ENCODE assay signal across 9 mouse cellular contexts in the genomic region with DNA sequence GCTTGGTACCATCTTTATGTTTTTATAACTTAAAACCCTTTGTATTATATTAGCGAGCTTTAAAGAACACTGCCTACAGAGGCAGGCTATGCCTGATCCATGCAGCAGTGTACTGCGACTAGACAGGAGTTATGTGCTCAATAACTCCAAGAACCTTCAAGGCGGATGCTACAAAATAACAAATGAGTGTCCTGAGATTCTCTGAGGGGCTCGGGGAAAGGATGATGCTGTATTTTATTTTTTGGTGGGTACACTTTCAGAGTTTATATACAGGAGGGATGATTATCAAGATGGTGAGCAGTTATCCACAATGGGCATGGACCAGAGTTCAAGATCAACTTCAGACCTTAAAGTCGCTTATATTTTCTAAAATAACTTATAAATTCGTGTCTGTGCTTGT. TPM values are rescaled to one million over a fixed set of nuclear protein-coding genes. Genes with fewer than 3 reads are reported as not detected.
DNase-seq lines count a peak whose midpoint lies in the region; ATAC-seq and TF ChIP-seq lines count a peak whose summit lies in the region.
"Had no signal": no experiment of that assay in that cellular context is flagged by ENCODE, and none has a peak within 500 bp of the region (broad histone marks: within the 10 kb centered on the region; RNA-seq: fewer than 3 reads in every experiment).

No protein-coding gene starts in this region.

- H3K4me1 ChIP-seq in embryonic facial prominence, embryonic 10.5 days: peaks cover 27% of the 10 kb centered on the region
- 0 out of 2 replicates have a peak, but pooled peaks cover 3% of the 10 kb centered on the region for H3K4me1 ChIP-seq in intestine, embryonic 15.5 days (replicated peaks)
- peaks cover 18% of the 10 kb centered on the region for H3K4me1 ChIP-seq in neural tube, embryonic 13.5 days (replicated peaks)

- WGBS in embryonic facial prominence, embryonic 10.5 days: 39% methylated on average over 6 of the region's 6 CpGs
- WGBS in intestine, embryonic 15.5 days: 20% methylated on average over 6 of the region's 6 CpGs
- 26% methylated on average over 6 of the region's 6 CpGs for WGBS in neural tube, embryonic 13.5 days

- no peaks in the 10 kb centered on the region for H3K9me3 ChIP-seq in embryonic facial prominence, embryonic 10.5 days
- H3K9me3 ChIP-seq in intestine, embryonic 15.5 days: no peaks in the 10 kb centered on the region
- no peaks in the 10 kb centered on the region for H3K9me3 ChIP-seq in neural tube, embryonic 13.5 days

- H3K27me3 ChIP-seq in embryonic facial prominence, embryonic 10.5 days (replicated peaks; ENCODE audit: low read depth, poor library complexity, severe bottlenecking): 0 out of 2 replicates have a peak, but pooled peaks cover 4% of the 10 kb centered on the region
- no peaks in the 10 kb centered on the region for H3K27me3 ChIP-seq in intestine, embryonic 15.5 days (replicated peaks)
- H3K27me3 ChIP-seq in neural tube, embryonic 13.5 days: 0 out of 2 replicates have a peak, but pooled peaks cover 3% of the 10 kb centered on the region

- peak overlapping the region; percentile 87 for H3K4me3 ChIP-seq in left cerebral cortex, adult 2 months
- H3K4me3 ChIP-seq in embryonic facial prominence, embryonic 10.5 days: peak overlapping the region; percentile 77
- H3K4me3 ChIP-seq in intestine, embryonic 15.5 days (replicated peaks): peak overlapping the region; percentile 78
- H3K4me3 ChIP-seq in neural tube, embryonic 13.5 days: peak overlapping the region; percentile 77

- ATAC-seq in intestine, embryonic 15.5 days: no peak
- ATAC-seq in neural tube, embryonic 13.5 days (ENCODE audit: low read depth): no peak
- no peak for ATAC-seq in cerebellum, adult (ENCODE audit: insufficient number of reproducible peaks, low FRiP score, low TSS enrichment)
- no peak for ATAC-seq in activated CD4-positive, CD25-positive, alpha-beta regulatory T cell, adult 4 months

- H3K27ac ChIP-seq in left cerebral cortex, adult 2 months: peak overlapping the region; percentile 97
- peak overlapping the region; percentile 94 for H3K27ac ChIP-seq in embryonic facial prominence, embryonic 10.5 days (replicated peaks)
- H3K27ac ChIP-seq in intestine, embryonic 15.5 days: peak overlapping the region; percentile 93
- H3K27ac ChIP-seq in neural tube, embryonic 13.5 days (replicated peaks): peak overlapping the region; percentile 98

- intact Hi-C loops in left cerebral cortex, adult 2 months (cut with DNase I): no loop called here
- intact Hi-C loops in left cerebral cortex, postnatal 14 days (cut with DNase I): no loop called here

- no peak for TF ChIP-seq CTCF in left cerebral cortex, adult 2 months (IDR thresholded peaks at IDR 0.05)

- H3K4me2 ChIP-seq in intestine, embryonic 15.5 days (replicated peaks): peak overlapping the region; percentile 66
- peak overlapping the region; percentile 60 for H3K4me2 ChIP-seq in neural tube, embryonic 13.5 days

- no peak for DNase-seq in left cerebral cortex, adult 2 months (ENCODE audit: extremely low spot score in 1 of 2, low spot score in 2 of 2)
- no peak for DNase-seq in left cerebral cortex, postnatal 14 days (ENCODE audit: low spot score in 2 of 2)
- no peak for DNase-seq in embryonic facial prominence, embryonic 10.5 days (ENCODE audit: low spot score)
- DNase-seq in thymus, postnatal 25 days: no peak

- H3K9ac ChIP-seq in intestine, embryonic 15.5 days: peak overlapping the region; percentile 96
- H3K9ac ChIP-seq in neural tube, embryonic 13.5 days: peak overlapping the region; percentile 94

- H3K36me3 ChIP-seq in embryonic facial prominence, embryonic 10.5 days (replicated peaks): peaks cover 12% of the 10 kb centered on the region
- no peaks in the 10 kb centered on the region for H3K36me3 ChIP-seq in intestine, embryonic 15.5 days
- H3K36me3 ChIP-seq in neural tube, embryonic 13.5 days: 0 out of 2 replicates have a peak, but pooled peaks cover 5% of the 10 kb centered on the region

RNA-seq across cellular contexts. Expression of a gene that starts 0.7 kb away (rescaled TPM):
- 10 to 100 TPM; 45.2 to 52.2 TPM for total RNA-seq in left cerebral cortex, adult 2 months (2021)
- total RNA-seq in left cerebral cortex, postnatal 14 days (2021): 10 to 100 TPM; 47.0 to 57.0 TPM
- 45.9 and 47.8 TPM in 2 replicates for polyA plus RNA-seq in embryonic facial prominence, embryonic 10.5 days (2016; fragmentation: Nextera tagmentation; extraction: Ambion mirVana)
- 29.4 and 33.6 TPM in 2 replicates for polyA plus RNA-seq in intestine, embryonic 15.5 days (2015; fragmentation: Nextera tagmentation; extraction: Ambion mirVana)
- 39.8 and 42.8 TPM in 2 replicates for polyA plus RNA-seq in neural tube, embryonic 13.5 days (2015; fragmentation: Nextera tagmentation; extraction: Ambion mirVana)
- polyA plus RNA-seq in activated CD4-positive, CD25-positive, alpha-beta regulatory T cell, adult 4 months (2017; shearing (Covaris generic)): 10 to 100 TPM; 36.7 to 37.6 TPM

RNA-seq across cellular contexts. Expression of a gene that starts 9.4 kb away (rescaled TPM):
- total RNA-seq in left cerebral cortex, adult 2 months (2021): not detected
- total RNA-seq in left cerebral cortex, postnatal 14 days (2021): not detected
- polyA plus RNA-seq in embryonic facial prominence, embryonic 10.5 days (2016; fragmentation: Nextera tagmentation; extraction: Ambion mirVana): 2,457 and 2,745 TPM in 2 replicates
- 36.3 and 48.2 TPM in 2 replicates for polyA plus RNA-seq in intestine, embryonic 15.5 days (2015; fragmentation: Nextera tagmentation; extraction: Ambion mirVana)
- 319 and 454 TPM in 2 replicates for polyA plus RNA-seq in neural tube, embryonic 13.5 days (2015; fragmentation: Nextera tagmentation; extraction: Ambion mirVana)
- not detected for polyA plus RNA-seq in activated CD4-positive, CD25-positive, alpha-beta regulatory T cell, adult 4 months (2017; shearing (Covaris generic))
- total RNA-seq: common myeloid progenitor, adult 5-6 weeks had no signal

RNA-seq across cellular contexts. Expression of a gene that starts 16.5 kb away (rescaled TPM):
- 100 to 1,000 TPM; 247 to 343 TPM for total RNA-seq in left cerebral cortex, adult 2 months (2021)
- total RNA-seq in left cerebral cortex, postnatal 14 days (2021): 100 to 1,000 TPM; 855 to 863 TPM
- 1,672 and 2,000 TPM in 2 replicates for polyA plus RNA-seq in embryonic facial prominence, embryonic 10.5 days (2016; fragmentation: Nextera tagmentation; extraction: Ambion mirVana)
- polyA plus RNA-seq in intestine, embryonic 15.5 days (2015; fragmentation: Nextera tagmentation; extraction: Ambion mirVana): 4,064 and 4,369 TPM in 2 replicates
- polyA plus RNA-seq in neural tube, embryonic 13.5 days (2015; fragmentation: Nextera tagmentation; extraction: Ambion mirVana): 2,421 and 2,557 TPM in 2 replicates
- polyA plus RNA-seq in activated CD4-positive, CD25-positive, alpha-beta regulatory T cell, adult 4 months (2017; shearing (Covaris generic)): 100 to 1,000 TPM in 1 of 2 experiments, 1 to 10 TPM in 1; 4.6 to 196 TPM

RNA-seq across cellular contexts. Expression of a gene that starts 20.0 kb away (rescaled TPM):
- total RNA-seq in left cerebral cortex, adult 2 months (2021): not detected
- total RNA-seq in left cerebral cortex, postnatal 14 days (2021): 1 to 10 TPM; 1.4 to 2.2 TPM
- polyA plus RNA-seq in embryonic facial prominence, embryonic 10.5 days (2016; fragmentation: Nextera tagmentation; extraction: Ambion mirVana): 3.9 and 6.1 TPM in 2 replicates
- polyA plus RNA-seq in intestine, embryonic 15.5 days (2015; fragmentation: Nextera tagmentation; extraction: Ambion mirVana): 3.0 and 3.3 TPM in 2 replicates
- polyA plus RNA-seq in neural tube, embryonic 13.5 days (2015; fragmentation: Nextera tagmentation; extraction: Ambion mirVana): 2.0 and 3.0 TPM in 2 replicates
- polyA plus RNA-seq in activated CD4-positive, CD25-positive, alpha-beta regulatory T cell, adult 4 months (2017; shearing (Covaris generic)): not detected
- total RNA-seq: common myeloid progenitor, adult 5-6 weeks had no signal

RNA-seq across cellular contexts. Expression of a gene that starts 29.5 kb away (rescaled TPM):
- total RNA-seq in left cerebral cortex, adult 2 months (2021): 100 to 1,000 TPM; 271 to 300 TPM
- total RNA-seq in left cerebral cortex, postnatal 14 days (2021): 100 to 1,000 TPM; 768 to 806 TPM
- 3,087 and 3,755 TPM in 2 replicates for polyA plus RNA-seq in embryonic facial prominence, embryonic 10.5 days (2016; fragmentation: Nextera tagmentation; extraction: Ambion mirVana)
- polyA plus RNA-seq in intestine, embryonic 15.5 days (2015; fragmentation: Nextera tagmentation; extraction: Ambion mirVana): 10,966 and 11,197 TPM in 2 replicates
- 5,548 and 5,687 TPM in 2 replicates for polyA plus RNA-seq in neural tube, embryonic 13.5 days (2015; fragmentation: Nextera tagmentation; extraction: Ambion mirVana)
- 100 to 1,000 TPM in 1 of 2 experiments, 1 to 10 TPM in 1; 8.9 to 339 TPM for polyA plus RNA-seq in activated CD4-positive, CD25-positive, alpha-beta regulatory T cell, adult 4 months (2017; shearing (Covaris generic))

Comparison
In these comparisons a context has a peak if more than half of its experiments do, and no peak if none do; other contexts are left out.
1. RNA of a gene that starts 9.4 kb away (polyA plus RNA-seq): 2,457 to 2,745 TPM in embryonic facial prominence, embryonic 10.5 days, 319 to 454 TPM in neural tube, embryonic 13.5 days and 36.3 to 48.2 TPM in intestine, embryonic 15.5 days; not detected in activated CD4-positive, CD25-positive, alpha-beta regulatory T cell, adult 4 months; every median in the first group is over 10 times any median in the second.
2. Peak in every context shown above with its lines, with median percentiles within 50 percentile points of each other: H3K27ac ChIP-seq and H3K4me3 ChIP-seq.